In genomic region chr9:119075685-119076084, GRCm38 (mm10) we compare ENCODE assay signal across 19 mouse cellular contexts. TPM values are rescaled to one million over a fixed set of nuclear protein-coding genes. Genes with fewer than 3 reads are reported as not detected.
A peak's percentile ranks its signal among the peaks of the same experiment; 100 is the strongest.
DNase-seq lines count a peak whose midpoint lies in the region; ATAC-seq and TF ChIP-seq lines count a peak whose summit lies in the region.
"Had no signal": no experiment of that assay in that cellular context is flagged by ENCODE, and none has a peak within 500 bp of the region (broad histone marks: within the 10 kb centered on the region; RNA-seq: fewer than 3 reads in every experiment).

No protein-coding gene starts in this region.

- no peak for TF ChIP-seq CTCF in G1E (IDR thresholded peaks at IDR 0.05; ENCODE audit: low read depth, low read length)

- no peaks in the 10 kb centered on the region for H3K27me3 ChIP-seq in liver, embryonic 13.5 days
- no peaks in the 10 kb centered on the region for H3K27me3 ChIP-seq in liver, embryonic 11.5 days (replicated peaks; ENCODE audit: control insufficient read depth, insufficient read depth, low read length)
- H3K27me3 ChIP-seq in G1E (ENCODE audit: insufficient read depth, low read length), result no peaks in the 10 kb centered on the region; the same call in 1 of the 2 replicates
- H3K27me3 ChIP-seq: Patski had no signal

- no peaks in the 10 kb centered on the region for H3K36me3 ChIP-seq in liver, embryonic 13.5 days
- no peaks in the 10 kb centered on the region; the same call in 1 of the 2 replicates for H3K36me3 ChIP-seq in liver, embryonic 11.5 days (ENCODE audit: control insufficient read depth, insufficient read depth, low read length)
- H3K36me3 ChIP-seq in G1E (replicated peaks), result no peaks in the 10 kb centered on the region

- H3K27ac ChIP-seq in liver, embryonic 13.5 days, result no peak overlapping the region
- no peak overlapping the region for H3K27ac ChIP-seq in liver, embryonic 11.5 days (ENCODE audit: low read depth, low read length)
- H3K27ac ChIP-seq: hindbrain, embryonic 14.5 days had no signal

- no peaks in the 10 kb centered on the region for H3K9me3 ChIP-seq in liver, embryonic 13.5 days (replicated peaks)
- no peaks in the 10 kb centered on the region for H3K9me3 ChIP-seq in liver, embryonic 11.5 days (ENCODE audit: control insufficient read depth, low read length)
- H3K9me3 ChIP-seq in G1E (replicated peaks), result peaks cover 89% of the 10 kb centered on the region

- no peak overlapping the region for H3K4me2 ChIP-seq in liver, embryonic 13.5 days
- H3K4me2 ChIP-seq in liver, embryonic 11.5 days, result no peak overlapping the region
- H3K4me2 ChIP-seq: hindbrain, embryonic 14.5 days had no signal

- peak; percentile 21; the same call in 1 of the 2 replicates for ATAC-seq in liver, embryonic 13.5 days (ENCODE audit: low read depth)
- no peak for ATAC-seq in liver, embryonic 11.5 days (replicated peaks; ENCODE audit: low FRiP score)
- no peak for ATAC-seq in G1E (ENCODE audit: extremely low read depth, insufficient number of reproducible peaks, low FRiP score, poor library complexity, severe bottlenecking)
- ATAC-seq in granulocyte monocyte progenitor cell, adult 5-6 weeks (replicated peaks; ENCODE audit: poor library complexity, severe bottlenecking), result peak; percentile 21; the same call in 1 of the 2 replicates
- ATAC-seq in megakaryocyte, adult 5-6 weeks (ENCODE audit: poor library complexity, severe bottlenecking), result peak; percentile 25; the same call in 1 of the 2 replicates
- ATAC-seq: CD4-positive, CD25-positive, alpha-beta regulatory T cell, adult 4 months; midbrain, embryonic 16.5 days; Patski had no signal

- no peak overlapping the region for H3K9ac ChIP-seq in liver, embryonic 13.5 days
- H3K9ac ChIP-seq in liver, embryonic 11.5 days (ENCODE audit: low read depth, low read length), result no peak overlapping the region
- H3K9ac ChIP-seq: hindbrain, embryonic 14.5 days had no signal

- H3K4me1 ChIP-seq in liver, embryonic 13.5 days (replicated peaks), result peaks cover 3% of the 10 kb centered on the region; the same call in 1 of the 2 replicates
- no peaks in the 10 kb centered on the region for H3K4me1 ChIP-seq in liver, embryonic 11.5 days (replicated peaks; ENCODE audit: control insufficient read depth, insufficient read depth, low read length)
- H3K4me1 ChIP-seq in G1E (ENCODE audit: insufficient read depth, low read depth, low read length), result no peaks in the 10 kb centered on the region

- no peak for DNase-seq in liver, embryonic 13.5 days
- no peak for DNase-seq in liver, embryonic 11.5 days (ENCODE audit: low spot score)
- DNase-seq in G1E (ENCODE audit: low spot score), result no peak
- no peak for DNase-seq in right cerebral cortex, adult 18-20 months
- no peak for DNase-seq in right cerebral cortex, postnatal 14 days
- no peak for DNase-seq in thymus, postnatal 0 days (ENCODE audit: low spot score)
- DNase-seq: cerebellum, adult 11-12 months; cerebellum, postnatal 36 days; gastrocnemius, postnatal 14 days; heart, postnatal 10 days; kidney, adult 8-10 months; lung, postnatal 36 days; thymus, postnatal 14 days had no signal

- no peak overlapping the region for H3K4me3 ChIP-seq in liver, embryonic 13.5 days (replicated peaks)
- no peak overlapping the region for H3K4me3 ChIP-seq in liver, embryonic 11.5 days (ENCODE audit: low read depth, low read length)
- H3K4me3 ChIP-seq in G1E (ENCODE audit: low read depth, low read length), result peak overlapping the region; percentile 23; the same call in 1 of the 2 replicates

- 45% methylated on average over 16 of the region's 16 CpGs for WGBS in liver, embryonic 13.5 days (ENCODE audit: insufficient replicate concordance)
- WGBS in liver, embryonic 11.5 days, result 58% methylated on average over 16 of the region's 16 CpGs

RNA-seq across cellular contexts. Expression of gene Plcd1, which starts 17.6 kb away (rescaled TPM):
- 1.6 and 2.0 TPM in 2 replicates for polyA plus RNA-seq in liver, embryonic 13.5 days (2015; fragmentation: Nextera tagmentation; extraction: Ambion mirVana)
- polyA plus RNA-seq in liver, embryonic 11.5 days (2014; fragmentation: Nextera tagmentation; extraction: Ambion mirVana), result 4.9 and 5.5 TPM in 2 replicates
- not detected in 2 replicates for total RNA-seq in G1E (2014; fragmentation: Nextera tagmentation)
- not detected in 2 replicates for total RNA-seq in G1E (2017)
- not detected in 2 replicates for polyA plus RNA-seq in G1E (2012)
- not detected in 2 replicates for total RNA-seq in granulocyte monocyte progenitor cell, adult 5-6 weeks (2014; fragmentation: Nextera tagmentation)
- total RNA-seq in granulocyte monocyte progenitor cell, adult 5-6 weeks (2017), result not detected in 2 replicates
- 0.16 and 0.87 TPM in 2 replicates for total RNA-seq in megakaryocyte, adult 5-6 weeks (2015)
- 0.26 and 0.53 TPM in 2 replicates for total RNA-seq in megakaryocyte, adult 5-6 weeks (2017)
- 16.6 and 17.2 TPM in 2 replicates for polyA plus RNA-seq in thymus, postnatal 0 days (2015; fragmentation: Nextera tagmentation; extraction: Ambion mirVana)

RNA-seq across cellular contexts. Expression of gene Vill, which starts 23.1 kb away (rescaled TPM):
- 7.6 and 7.7 TPM in 2 replicates for polyA plus RNA-seq in liver, embryonic 13.5 days (2015; fragmentation: Nextera tagmentation; extraction: Ambion mirVana)
- polyA plus RNA-seq in liver, embryonic 11.5 days (2014; fragmentation: Nextera tagmentation; extraction: Ambion mirVana), result 20.0 and 22.7 TPM in 2 replicates
- total RNA-seq in G1E (2014; fragmentation: Nextera tagmentation) (not detected in 2 replicates), G1E (2017) (not detected in 2 replicates)
- polyA plus RNA-seq in G1E (2012), result not detected in 2 replicates
- total RNA-seq in granulocyte monocyte progenitor cell, adult 5-6 weeks (2014; fragmentation: Nextera tagmentation), result 33.5 and 42.4 TPM in 2 replicates
- 23.7 and 34.9 TPM in 2 replicates for total RNA-seq in granulocyte monocyte progenitor cell, adult 5-6 weeks (2017)
- 17.0 and 22.8 TPM in 2 replicates for total RNA-seq in megakaryocyte, adult 5-6 weeks (2015)
- total RNA-seq in megakaryocyte, adult 5-6 weeks (2017), result 69.9 and 92.7 TPM in 2 replicates
- polyA plus RNA-seq in thymus, postnatal 0 days (2015; fragmentation: Nextera tagmentation; extraction: Ambion mirVana), result 5.9 and 8.0 TPM in 2 replicates

RNA-seq across cellular contexts. Expression of gene Dlec1, which starts 26.6 kb away (rescaled TPM):
- polyA plus RNA-seq in liver, embryonic 13.5 days (2015; fragmentation: Nextera tagmentation; extraction: Ambion mirVana), result not detected in 2 replicates
- polyA plus RNA-seq in liver, embryonic 11.5 days (2014; fragmentation: Nextera tagmentation; extraction: Ambion mirVana), result 0.14 and 0.34 TPM in 2 replicates
- total RNA-seq in G1E (2014; fragmentation: Nextera tagmentation) (not detected in 2 replicates), G1E (2017) (not detected in 2 replicates)
- not detected in 2 replicates for polyA plus RNA-seq in G1E (2012)
- total RNA-seq in granulocyte monocyte progenitor cell, adult 5-6 weeks (2014; fragmentation: Nextera tagmentation), result 0.06 and 0.32 TPM in 2 replicates
- total RNA-seq in granulocyte monocyte progenitor cell, adult 5-6 weeks (2017), result 0.26 and 0.67 TPM in 2 replicates
- total RNA-seq in megakaryocyte, adult 5-6 weeks (2015), result not detected in 2 replicates
- not detected in 2 replicates for total RNA-seq in megakaryocyte, adult 5-6 weeks (2017)
- 0.13 and 0.46 TPM in 2 replicates for polyA plus RNA-seq in thymus, postnatal 0 days (2015; fragmentation: Nextera tagmentation; extraction: Ambion mirVana)
- polyA plus RNA-seq: CD4-positive, CD25-positive, alpha-beta regulatory T cell, adult 4 months had no signal

Comparison
In these comparisons a context has a peak if more than half of its experiments do, and no peak if none do; other contexts are left out.
1. ATAC-seq: peak in liver, embryonic 13.5 days (single experiment), granulocyte monocyte progenitor cell, adult 5-6 weeks (single experiment) and megakaryocyte, adult 5-6 weeks (single experiment); none in liver, embryonic 11.5 days (single experiment) and G1E (single experiment).